Mouse (Mus musculus) hindbrain, embryonic 10.5 days (tissue): ENCODE data around the gene Ttc6. TPM values are rescaled to one million over a fixed set of nuclear protein-coding genes. Genes with fewer than 3 reads are reported as not detected.
A peak's percentile ranks its signal among the peaks of the same experiment; 100 is the strongest.

Source experiments
- DNase-seq: peaks from one replicate; pipeline ENCODE4 v3.0.0-alpha.2; 2017; ENCODE audit warnings: low spot score
- H3K27ac ChIP-seq: fragments of 300-500 bp; sonication (generic); 2 replicates; pipeline ENCODE4 v1.5.1; 2016; ENCODE audit warnings: mild to moderate bottlenecking, moderate library complexity
- H3K27me3 ChIP-seq: fragments of 300-500 bp; sonication (generic); 2 replicates; pipeline ENCODE4 v1.6.1; 2016; ENCODE audit warnings: mild to moderate bottlenecking; ENCODE audit not compliant: poor library complexity, insufficient read depth, severe bottlenecking
- H3K36me3 ChIP-seq: fragments of 300-500 bp; sonication (generic); 2 replicates; pipeline ENCODE4 v1.6.1; 2016; ENCODE audit warnings: mild to moderate bottlenecking, moderate library complexity
- H3K4me1 ChIP-seq: fragments of 300-500 bp; sonication (generic); replicated peaks from 2 replicates; pipeline ENCODE4 v1.6.1; 2016; ENCODE audit warnings: mild to moderate bottlenecking
- H3K4me3 ChIP-seq: fragments of 300-500 bp; sonication (generic); 2 replicates; pipeline ENCODE4 v1.5.1; 2016; ENCODE audit warnings: mild to moderate bottlenecking, moderate library complexity
- H3K9me3 ChIP-seq: fragments of 300-500 bp; sonication (generic); 2 replicates; pipeline ENCODE4 v1.6.1; 2016; ENCODE audit warnings: mild to moderate bottlenecking, moderate library complexity
- WGBS: fragments of 180-500 bp; shearing (Covaris S2); methylation state at CpG from one replicate; pipeline ENCODE4 v1.1.7; 2016; 5-methylcytosine and 5-hydroxymethylcytosine counted together
- polyA plus RNA-seq: library from polyadenylated mRNA; unstranded; fragments of >200 nt; fragmentation: Nextera tagmentation; extraction: Ambion mirVana; gene quantifications from 2 replicates; pipeline ENCODE4 v1.2.1, GENCODE M21; 2016

Gene Ttc6
- polyA plus RNA-seq, 1 experiment from 2014 or later, result 0.59 TPM

DNA sequence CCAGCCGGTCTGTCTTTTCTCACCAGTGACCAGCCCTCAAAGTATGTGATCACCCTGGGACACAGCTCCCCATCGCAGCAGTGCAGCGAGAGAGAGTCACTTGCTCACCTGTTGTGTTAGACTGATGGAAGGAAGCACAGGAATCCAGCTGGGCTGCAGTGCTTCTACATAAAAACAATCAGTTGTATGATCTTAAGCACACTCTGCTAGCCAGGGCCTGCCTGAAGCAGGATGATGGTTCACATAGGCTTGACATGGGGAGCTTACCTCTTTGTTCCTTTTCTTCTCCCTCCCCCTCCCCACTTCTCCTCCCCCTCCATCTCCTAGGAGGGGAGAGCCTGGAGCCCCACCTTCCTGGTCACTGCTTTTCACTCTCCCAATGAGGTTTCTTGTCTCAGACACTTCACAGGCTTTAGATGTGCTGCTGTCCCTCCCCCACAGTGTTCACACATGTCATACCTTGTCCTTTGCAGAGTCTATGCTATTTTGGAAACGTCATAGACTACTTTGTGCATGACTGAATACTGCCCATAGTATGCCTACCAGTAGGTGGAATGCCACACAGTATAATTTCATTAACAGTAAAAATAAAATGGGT is 60.2 kb downstream of the Ttc6 start:
- Histone ChIP-seq H3K4me3 (no peak overlapping the region), H3K9me3 (no peaks in the 10 kb centered on the region), H3K27me3 (no peaks in the 10 kb centered on the region), H3K27ac (no peak overlapping the region), H3K36me3 (no peaks in the 10 kb centered on the region), H3K4me1 (peaks cover 5% of the 10 kb centered on the region; the same call in 1 of the 2 replicates)
- 33% methylated on average over 4 of the region's 4 CpGs for WGBS
- DNase-seq, result no peak

DNA sequence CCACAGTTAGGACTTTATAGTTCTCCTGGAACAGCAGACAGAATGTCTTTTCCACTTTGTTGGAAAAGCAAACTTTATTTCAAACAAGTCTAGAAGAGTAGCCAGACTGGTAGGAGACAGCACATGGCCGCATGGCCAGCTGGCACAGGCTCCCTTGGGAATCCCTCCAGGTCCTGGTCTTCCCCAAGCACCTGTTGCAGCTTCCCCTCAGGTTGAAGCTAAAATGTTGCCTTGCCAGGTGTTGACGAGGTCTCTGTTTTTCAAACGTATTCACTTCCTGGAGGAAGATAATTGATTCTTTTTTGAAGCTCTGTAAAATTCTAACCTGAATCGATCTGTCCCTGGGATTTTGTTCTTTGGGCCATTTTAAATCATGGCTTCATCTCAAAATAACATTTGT is 86.1 kb downstream of the Ttc6 start:
- H3K9me3 ChIP-seq, result peaks cover 7% of the 10 kb centered on the region; the same call in 1 of the 2 replicates
- H3K4me1 ChIP-seq, result no peaks in the 10 kb centered on the region
- WGBS, result 83% methylated on average over 4 of the region's 4 CpGs
- H3K27ac ChIP-seq, result no peak overlapping the region
- H3K27me3 ChIP-seq, result no peaks in the 10 kb centered on the region
- H3K36me3 ChIP-seq, result no peaks in the 10 kb centered on the region
- no peak overlapping the region for H3K4me3 ChIP-seq
- no peak for DNase-seq

DNA sequence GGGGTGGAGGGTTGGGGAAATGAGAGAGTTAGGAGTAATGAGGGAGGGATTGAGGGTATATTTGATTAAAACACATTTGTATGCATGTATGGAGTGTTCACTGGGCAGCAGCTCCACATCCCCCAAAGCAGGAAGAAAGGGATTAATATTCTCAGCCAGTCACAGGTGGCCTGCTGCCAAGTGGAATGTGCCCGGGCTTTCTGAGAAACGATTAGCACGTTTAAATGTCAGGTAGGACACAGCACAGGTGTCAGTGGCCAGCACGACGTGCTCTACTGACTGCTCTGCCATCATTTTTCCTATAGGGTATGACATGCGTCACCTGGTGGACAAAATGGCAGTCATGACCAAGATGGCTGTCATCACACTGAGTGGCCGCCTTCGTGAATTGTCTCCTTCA is 86.8 kb downstream of the Ttc6 start:
- Histone ChIP-seq H3K4me3 (no peak overlapping the region), H3K36me3 (no peaks in the 10 kb centered on the region), H3K9me3 (peaks cover 7% of the 10 kb centered on the region; the same call in 1 of the 2 replicates), H3K27me3 (no peaks in the 10 kb centered on the region), H3K4me1 (no peaks in the 10 kb centered on the region), H3K27ac (no peak overlapping the region)
- WGBS, result 89% methylated on average over 8 of the region's 8 CpGs
- DNase-seq, result no peak

DNA sequence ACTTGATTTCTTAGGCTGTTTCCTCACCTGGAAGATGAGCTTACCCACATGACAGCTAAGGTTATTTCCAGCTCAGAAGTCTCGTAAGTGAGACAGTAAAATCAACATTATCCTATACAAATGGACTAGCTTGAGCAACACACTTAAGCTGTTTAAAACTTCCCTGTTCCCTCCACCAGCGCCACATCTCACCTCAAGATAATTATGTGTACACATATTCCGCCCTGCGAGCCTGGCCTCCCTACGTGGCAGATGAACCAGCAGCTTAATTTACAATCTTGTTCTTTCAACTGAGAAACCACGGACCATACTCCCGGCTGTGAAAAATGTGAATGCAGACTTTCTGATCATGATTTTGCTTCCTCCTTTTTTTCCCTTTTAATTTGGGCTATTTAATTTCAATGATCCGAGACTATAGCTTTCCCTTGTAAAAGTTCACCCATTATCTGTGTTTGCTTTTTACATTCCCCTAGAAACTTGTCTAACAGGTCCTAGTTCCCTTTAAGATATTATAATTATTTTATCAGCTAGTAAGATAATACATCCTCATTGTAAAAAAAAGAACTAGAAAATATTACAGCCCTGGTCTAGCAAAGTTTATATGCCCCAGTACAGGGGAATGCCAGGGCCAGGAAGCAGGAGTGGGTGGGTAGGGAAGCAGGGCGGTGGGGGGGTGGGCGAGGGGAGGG is 99.2 kb downstream of the Ttc6 start:
- 85% methylated on average over 10 of the region's 10 CpGs for WGBS
- Histone ChIP-seq H3K27ac (no peak overlapping the region), H3K27me3 (no peaks in the 10 kb centered on the region), H3K4me1 (no peaks in the 10 kb centered on the region), H3K9me3 (no peaks in the 10 kb centered on the region), H3K36me3 (no peaks in the 10 kb centered on the region), H3K4me3 (no peak overlapping the region)
- DNase-seq, result no peak

DNA sequence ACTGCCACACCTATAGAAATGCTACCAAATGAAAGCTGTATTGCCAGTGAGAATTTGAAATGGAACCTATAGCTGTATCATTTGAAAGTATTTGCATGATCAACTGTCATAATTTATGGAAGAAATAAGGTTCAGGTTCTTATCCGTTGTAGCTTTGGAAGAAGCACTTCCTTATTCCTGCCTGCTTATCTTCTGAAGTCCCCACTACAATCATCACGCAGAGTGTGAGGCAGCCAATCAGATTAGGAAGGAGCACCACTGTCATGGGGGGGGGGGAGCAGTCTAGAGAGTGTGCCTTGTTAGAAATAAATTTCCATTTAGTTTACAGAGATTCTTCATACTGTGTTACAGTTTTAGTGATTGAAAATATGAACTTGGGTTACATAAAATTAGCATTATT is 108.5 kb downstream of the Ttc6 start:
- Histone ChIP-seq H3K4me1 (no peaks in the 10 kb centered on the region), H3K9me3 (no peaks in the 10 kb centered on the region), H3K27ac (no peak overlapping the region), H3K27me3 (no peaks in the 10 kb centered on the region), H3K4me3 (no peak overlapping the region), H3K36me3 (no peaks in the 10 kb centered on the region)
- WGBS, result 86% methylated on average over 2 of the region's 2 CpGs
- DNase-seq, result no peak

DNA sequence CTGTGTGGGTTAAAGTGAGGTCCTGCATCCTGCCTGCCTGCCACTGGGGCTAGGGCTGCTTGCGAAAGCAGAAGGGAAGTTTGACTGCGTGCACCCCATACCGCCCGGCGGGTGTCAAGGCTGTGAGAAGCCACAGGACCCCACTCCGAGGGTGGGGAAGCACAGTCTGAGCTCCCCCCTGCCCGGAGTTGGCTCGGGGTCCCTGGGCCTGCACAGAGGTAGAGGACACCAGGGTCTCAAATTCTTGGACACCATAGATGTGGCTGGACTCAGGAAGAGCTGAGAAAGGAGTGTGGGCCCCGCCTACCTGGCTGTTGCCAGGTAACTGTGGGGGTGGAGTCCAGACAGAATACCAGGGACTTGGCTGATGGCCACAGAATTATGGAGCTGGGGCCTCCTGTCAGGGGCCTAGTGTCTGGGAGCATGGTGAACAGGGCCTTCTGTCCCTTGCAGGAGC is 121.1 kb downstream of the Ttc6 start:
- Histone ChIP-seq H3K4me3 (no peak overlapping the region), H3K27ac (no peak overlapping the region), H3K4me1 (peaks cover 7% of the 10 kb centered on the region; the same call in 1 of the 2 replicates), H3K36me3 (no peaks in the 10 kb centered on the region), H3K9me3 (no peaks in the 10 kb centered on the region), H3K27me3 (no peaks in the 10 kb centered on the region)
- DNase-seq, result no peak
- 45% methylated on average over 9 of the region's 9 CpGs for WGBS

DNA sequence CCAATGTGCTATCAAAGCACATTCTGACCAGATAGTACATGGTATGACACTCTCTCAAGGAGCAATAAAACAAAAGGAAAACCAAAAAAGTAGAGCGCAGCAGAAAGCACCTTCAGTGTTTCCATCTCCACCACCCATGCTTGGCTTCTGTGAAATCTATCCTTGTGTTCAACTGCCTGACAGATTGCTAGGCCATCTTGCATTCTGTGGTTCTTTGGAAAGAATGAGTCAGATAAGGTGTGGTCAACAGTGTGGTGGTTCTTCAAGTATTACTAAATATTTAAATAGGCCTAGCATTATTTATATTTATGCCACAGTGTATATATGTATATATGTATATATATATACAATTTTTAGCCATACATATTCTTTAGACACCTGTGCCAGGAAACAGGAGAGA is 146.1 kb downstream of the Ttc6 start:
- Histone ChIP-seq H3K27me3 (no peaks in the 10 kb centered on the region), H3K9me3 (no peaks in the 10 kb centered on the region), H3K27ac (no peak overlapping the region), H3K36me3 (no peaks in the 10 kb centered on the region), H3K4me3 (no peak overlapping the region), H3K4me1 (peaks cover 6% of the 10 kb centered on the region; the same call in 1 of the 2 replicates)
- 93% methylated on average over 1 of the region's 1 CpGs for WGBS
- no peak for DNase-seq

DNA sequence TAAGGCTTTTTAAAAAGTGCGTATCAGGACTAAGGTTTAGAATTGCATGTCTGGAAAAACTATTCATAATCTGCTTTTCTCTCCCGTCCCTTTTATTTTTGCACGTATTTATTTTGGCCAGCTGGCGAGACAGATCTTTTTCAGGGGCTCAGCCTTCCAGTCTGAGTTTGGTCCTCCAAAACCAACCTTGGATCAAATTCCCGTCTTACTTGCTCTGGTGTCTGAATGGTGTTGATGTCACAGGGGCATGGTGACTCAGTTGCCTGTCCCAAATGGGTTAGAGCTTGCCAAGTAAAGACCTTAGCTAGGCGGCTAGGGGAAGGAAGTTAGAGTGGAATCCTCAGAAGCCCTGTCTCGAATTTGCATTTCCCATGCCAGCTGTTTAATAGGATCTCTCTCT is 200.8 kb downstream of the Ttc6 start:
- no peak overlapping the region for H3K4me3 ChIP-seq
- no peaks in the 10 kb centered on the region for H3K4me1 ChIP-seq
- 83% methylated on average over 7 of the region's 7 CpGs for WGBS
- no peak overlapping the region for H3K27ac ChIP-seq
- no peaks in the 10 kb centered on the region for H3K9me3 ChIP-seq
- no peaks in the 10 kb centered on the region for H3K36me3 ChIP-seq
- no peaks in the 10 kb centered on the region for H3K27me3 ChIP-seq
- DNase-seq, result no peak

DNA sequence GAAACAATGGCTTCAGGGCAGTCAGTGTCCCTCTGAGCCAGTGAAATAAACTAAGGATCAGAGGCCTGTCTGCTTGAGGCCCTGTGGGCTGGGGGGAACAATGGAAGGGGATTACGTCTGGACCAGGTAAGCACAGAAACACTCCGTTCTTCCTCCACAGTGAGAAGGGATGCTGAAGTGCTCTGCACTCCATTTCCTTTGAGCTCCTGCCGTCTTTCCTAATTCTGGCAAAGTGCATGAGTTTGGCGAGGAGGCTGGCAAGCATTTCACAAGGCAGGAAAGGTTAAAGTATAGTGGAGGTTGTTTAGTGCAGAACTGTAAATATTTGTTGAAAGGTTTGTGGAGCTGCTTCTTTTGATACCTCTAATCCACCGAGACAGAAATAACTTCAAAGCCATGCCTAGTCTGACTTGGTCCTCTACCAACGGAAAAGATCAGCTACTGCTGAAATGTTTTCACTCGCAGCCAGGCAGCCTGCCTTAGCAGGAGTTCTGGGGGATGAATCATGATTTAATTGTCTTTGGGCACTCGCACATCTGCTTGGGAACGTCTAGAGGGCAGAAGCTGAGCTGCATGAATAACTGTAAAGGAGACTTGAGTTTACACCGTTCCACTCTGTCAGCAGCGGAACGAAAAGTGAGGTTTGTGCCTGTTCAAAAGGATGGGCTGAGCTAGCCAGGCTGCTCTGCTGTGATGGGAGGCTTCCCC is 212.5 kb downstream of the Ttc6 start:
- Histone ChIP-seq H3K36me3 (no peaks in the 10 kb centered on the region), H3K4me1 (peaks cover 8% of the 10 kb centered on the region), H3K27me3 (no peaks in the 10 kb centered on the region), H3K9me3 (no peaks in the 10 kb centered on the region), H3K4me3 (peak overlapping the region; percentile 3; the same call in 1 of the 2 replicates), H3K27ac (no peak overlapping the region)
- WGBS, result 14% methylated on average over 12 of the region's 12 CpGs
- peak; percentile 25 for DNase-seq

DNA sequence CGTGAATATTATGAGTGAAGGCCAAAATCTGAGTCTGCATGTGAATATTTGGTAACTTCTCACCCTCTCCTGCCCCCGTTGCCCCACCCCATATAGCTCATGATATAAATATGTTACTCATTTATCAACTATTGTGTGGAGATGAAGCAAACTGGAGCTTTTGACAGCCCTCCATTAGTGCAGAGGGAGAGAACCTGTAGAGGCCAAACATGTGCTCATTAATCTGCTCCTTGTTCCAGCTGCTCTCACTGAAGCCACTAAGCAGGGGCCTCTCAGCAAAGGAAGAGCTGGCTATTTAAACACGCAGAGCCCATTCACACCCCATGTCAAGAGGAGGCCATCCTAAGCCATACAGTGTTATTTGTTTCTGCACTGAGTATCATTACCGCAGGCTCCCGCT is 218.0 kb downstream of the Ttc6 start:
- H3K27me3 ChIP-seq, result no peaks in the 10 kb centered on the region
- H3K27ac ChIP-seq, result no peak overlapping the region
- H3K36me3 ChIP-seq, result no peaks in the 10 kb centered on the region
- H3K4me1 ChIP-seq, result no peaks in the 10 kb centered on the region
- DNase-seq, result no peak
- WGBS, result 84% methylated on average over 5 of the region's 5 CpGs
- no peaks in the 10 kb centered on the region for H3K9me3 ChIP-seq
- H3K4me3 ChIP-seq, result no peak overlapping the region

DNA sequence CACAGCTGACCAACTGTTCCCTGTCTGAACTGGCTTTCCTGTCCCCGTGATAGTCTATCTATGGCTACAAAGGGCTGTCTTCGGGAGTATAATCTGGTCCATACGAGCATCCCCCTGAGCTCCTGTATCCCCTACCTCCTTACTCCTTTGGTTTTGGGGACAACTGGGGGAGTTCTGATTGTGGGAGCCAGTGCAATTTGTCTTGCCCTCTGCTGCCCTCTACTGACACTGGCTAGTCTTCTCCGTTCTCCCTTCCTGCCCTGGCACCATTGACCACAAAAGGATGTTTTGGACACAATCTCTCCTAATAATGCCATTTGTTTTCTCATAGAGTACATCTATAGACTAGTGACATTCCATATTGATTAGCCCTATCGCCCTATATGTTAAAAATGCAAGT is 223.6 kb downstream of the Ttc6 start:
- no peaks in the 10 kb centered on the region for H3K27me3 ChIP-seq
- H3K9me3 ChIP-seq, result no peaks in the 10 kb centered on the region
- no peak overlapping the region for H3K27ac ChIP-seq
- no peaks in the 10 kb centered on the region for H3K36me3 ChIP-seq
- no peaks in the 10 kb centered on the region for H3K4me1 ChIP-seq
- no peak overlapping the region for H3K4me3 ChIP-seq
- 34% methylated on average over 5 of the region's 5 CpGs for WGBS
- peak; percentile 41 for DNase-seq
